Mouse (Mus musculus): ENCODE results near the gene Cip2a. TPM values are rescaled to one million over a fixed set of nuclear protein-coding genes. Genes with fewer than 3 reads are reported as not detected.

Cip2a gene
- total RNA-seq, 2 experiments from 2014 or later, result 2.6 to 2.9 TPM

- intact Hi-C loops (cut with DNase I), result no loop called here
- TF ChIP-seq CTCF (IDR thresholded peaks at IDR 0.05), result no peak
- Histone ChIP-seq H3K4me3 (no peak overlapping the region), H3K27ac (no peak overlapping the region)
- DNase-seq (ENCODE audit: extremely low spot score in 1 of 2, low spot score in 2 of 2), result no peak
These were observed 41.9 kb downstream of the Cip2a start for GRCm38 (mm10) chr16:49035852-49036251.

DNA sequence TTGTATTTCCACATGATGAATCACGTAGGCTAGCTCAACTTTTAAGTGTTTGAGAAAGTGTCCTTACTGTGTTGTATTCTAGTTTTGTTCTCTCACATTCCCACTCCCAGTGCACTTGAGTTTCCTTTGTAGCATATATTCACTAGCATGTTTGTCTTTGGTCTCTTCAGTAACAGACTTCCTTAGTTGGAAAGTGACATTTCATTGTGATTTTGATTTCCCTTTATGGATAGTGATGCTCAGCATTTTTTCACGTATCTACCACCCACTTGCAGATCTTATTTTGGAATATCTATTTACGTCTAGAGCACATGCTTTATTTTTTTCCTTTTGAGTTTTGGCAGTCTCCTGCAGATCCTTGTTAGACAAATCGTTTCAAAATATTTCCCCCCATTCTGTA lies 43.8 kb downstream of the Cip2a start:
- no peak for DNase-seq (ENCODE audit: extremely low spot score in 1 of 2, low spot score in 2 of 2)
- H3K4me3 ChIP-seq, result no peak overlapping the region
- no peak for TF ChIP-seq CTCF (IDR thresholded peaks at IDR 0.05)
- intact Hi-C loops (cut with DNase I), result no loop called here
- H3K27ac ChIP-seq, result no peak overlapping the region

GRCm38 (mm10) chr16:49040554-49041221 lies 46.7 kb downstream of the Cip2a start:
- Histone ChIP-seq H3K27ac (no peak overlapping the region), H3K4me3 (no peak overlapping the region)
- TF ChIP-seq CTCF (IDR thresholded peaks at IDR 0.05), result no peak
- no peak for DNase-seq (ENCODE audit: extremely low spot score in 1 of 2, low spot score in 2 of 2)
- intact Hi-C loops (cut with DNase I), result loop anchor here (1.0 kb wide), 1 partner anchor 46 kb away; the partner anchor contains the start of genes Cip2a and Dzip3

GRCm38 (mm10) chr16:49049214-49049613 lies 55.2 kb downstream of the Cip2a start:
- TF ChIP-seq CTCF (IDR thresholded peaks at IDR 0.05), result no peak
- Histone ChIP-seq H3K4me3 (no peak overlapping the region), H3K27ac (no peak overlapping the region)
- intact Hi-C loops (cut with DNase I), result no loop called here
- DNase-seq (ENCODE audit: extremely low spot score in 1 of 2, low spot score in 2 of 2), result no peak

DNA sequence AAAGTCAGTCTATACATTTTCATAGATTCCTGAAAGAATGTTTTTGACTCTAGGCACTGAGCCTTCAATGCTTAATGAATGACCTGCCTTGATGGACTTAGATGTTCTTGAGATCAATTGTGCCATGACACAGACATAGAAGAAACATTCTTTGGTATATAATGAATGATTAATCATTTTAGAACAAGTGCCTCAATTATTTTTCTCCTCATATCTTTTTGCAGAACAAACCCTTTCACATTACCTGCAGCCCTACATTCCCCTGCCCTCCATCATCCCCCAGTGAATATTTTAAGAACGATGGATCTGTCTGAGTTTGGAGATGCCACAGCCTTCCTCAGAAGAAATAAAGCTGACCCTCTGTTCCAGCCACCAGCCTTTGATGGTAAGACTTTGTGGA lies 63.2 kb downstream of the Cip2a start, which contains the start of gene Myh15:
Gene Myh15, plus strand, starts transcription at position 301 of the 400 bp plus-strand sequence.
- DNase-seq (ENCODE audit: extremely low spot score in 1 of 2, low spot score in 2 of 2), result no peak
- Histone ChIP-seq H3K27ac (no peak within 1 kb of the TSS), H3K4me3 (no peak within 1 kb of the TSS)
- intact Hi-C loops (cut with DNase I), result no loop called here
- TF ChIP-seq CTCF (IDR thresholded peaks at IDR 0.05), result no peak

Other genes with a start within 250 kb of the Cip2a start
- gene Trat1, start 222.2 kb upstream of the Cip2a start, total RNA-seq (2021), result under 1 TPM in 1 of 2 experiments, not detected in 1; 0.19 TPM
- not detected for gene Retnlb, start 177.3 kb upstream of the Cip2a start, total RNA-seq (2021)
- not detected for gene Retnla, start 151.6 kb upstream of the Cip2a start, total RNA-seq (2021)
- under 1 TPM in 1 of 2 experiments, not detected in 1; 0.63 TPM for gene Retnlg, start 121.6 kb upstream of the Cip2a start, total RNA-seq (2021)
- 10 to 100 TPM; 75.5 to 82.6 TPM for gene Dzip3, start within 50 bp of the Cip2a start, total RNA-seq (2021)
- under 1 TPM; 0.48 to 0.63 TPM for gene Myh15, start 63.3 kb downstream of the Cip2a start, total RNA-seq (2021)

All from left cerebral cortex, adult 2 months (tissue).